Mouse (Mus musculus) layer of hippocampus, adult 18-20 months (tissue): ENCODE measurements around the gene Ly6g6f. TPM values are rescaled to one million over a fixed set of nuclear protein-coding genes. Genes with fewer than 3 reads are reported as not detected.

Experiments
- DNase-seq, 2 experiments: peaks; one replicate each; pipeline ENCODE4 v3.0.0; 2022; ENCODE audit warnings: low spot score in 2 of 2
- total RNA-seq, 2 experiments: library from RNA; stranded (reverse); gene quantifications; 2 replicates each; pipeline ENCODE4 v1.2.3; 2021

Ly6g6f gene
- total RNA-seq, 2 experiments from 2014 or later: 0.57 to 0.58 TPM

DNA sequence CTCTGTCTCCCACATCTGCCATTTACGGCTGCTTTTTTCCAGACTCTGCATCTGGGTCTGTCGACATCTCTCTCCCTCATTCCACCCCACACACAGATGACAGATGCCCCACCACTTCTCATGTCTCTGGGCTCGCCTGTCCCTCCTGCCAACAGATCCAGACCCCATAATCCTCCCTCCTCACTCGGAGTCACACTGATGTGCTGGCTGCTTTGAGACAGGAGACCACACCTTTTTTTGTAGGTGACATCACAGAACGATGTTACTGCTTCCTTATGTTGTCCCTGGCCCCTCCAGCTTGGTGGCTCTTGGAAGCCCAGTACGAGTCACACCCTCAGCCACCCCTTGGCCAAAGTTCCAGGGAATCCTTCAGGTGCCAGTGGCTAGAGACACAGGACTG, 5.2 kb downstream of the Ly6g6f start:
- DNase-seq: no peak

DNA sequence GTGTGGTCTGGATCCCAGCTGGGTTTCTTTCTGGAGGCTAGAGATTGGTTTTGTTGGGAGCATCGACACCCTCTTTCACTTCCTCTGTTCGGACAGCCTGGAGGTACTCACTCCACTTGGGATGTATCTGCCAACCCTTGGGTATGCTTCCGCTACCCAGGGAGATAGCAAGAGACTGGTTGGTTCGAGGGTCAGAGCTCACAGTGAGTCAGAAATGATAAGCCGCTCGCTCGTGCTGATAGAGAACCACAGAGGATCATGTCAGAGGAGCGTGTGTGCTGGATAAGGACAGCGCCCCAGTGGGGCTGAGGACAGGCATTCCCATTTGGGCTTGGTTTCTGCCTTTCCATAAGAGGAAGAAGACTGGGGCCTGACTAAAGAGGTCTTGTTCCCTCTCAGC, 5.6 kb downstream of the Ly6g6f start:
- DNase-seq: no peak

DNA sequence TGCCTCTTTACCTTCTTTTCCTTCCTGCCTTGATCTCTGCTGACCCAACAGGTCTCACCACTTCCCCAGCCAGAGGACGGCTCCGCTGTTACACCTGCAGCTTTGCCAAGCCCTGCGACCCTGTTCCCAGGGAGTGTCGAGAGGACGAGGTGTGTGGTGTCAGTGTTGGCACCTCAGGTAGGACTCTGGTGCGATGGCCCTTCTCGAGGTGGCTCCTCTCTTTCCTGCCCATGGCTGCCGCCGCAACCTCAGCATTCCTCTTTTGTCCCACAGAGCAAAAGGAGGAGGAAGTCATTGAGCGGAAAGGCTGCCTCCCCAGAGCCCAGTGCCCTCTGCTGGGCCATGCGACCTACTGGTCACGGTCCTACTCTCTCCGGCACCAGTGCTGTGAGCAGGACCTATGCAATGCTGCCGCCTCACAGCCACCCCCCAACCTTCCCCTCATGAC, 7.6 kb downstream of the Ly6g6f start, which contains the start of gene Ly6g6d:
Gene Ly6g6d (minus strand): TSS at position 280 of the 448 bp plus-strand sequence.
- DNase-seq: no peak

DNA sequence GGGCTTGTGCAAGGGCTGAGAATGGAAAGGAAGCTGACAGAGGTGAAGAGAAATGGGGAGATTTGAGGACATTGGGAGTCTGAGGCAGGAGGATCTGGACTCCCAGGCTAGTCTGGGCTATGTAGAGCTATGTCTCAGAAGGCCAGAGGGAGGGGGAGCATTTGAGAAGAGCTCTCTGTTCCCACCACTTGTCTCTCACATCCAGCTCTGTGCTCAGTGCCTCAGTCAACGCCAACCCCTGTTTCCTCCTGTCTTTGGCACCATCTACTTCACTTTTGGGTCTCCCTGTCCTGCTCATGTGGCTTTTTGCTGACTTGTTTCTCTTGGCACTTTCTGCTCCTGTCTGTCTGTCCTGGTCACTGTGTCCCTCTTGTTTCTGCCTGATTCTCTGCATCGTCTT, 8.1 kb downstream of the Ly6g6f start:
- DNase-seq: no peak

DNA sequence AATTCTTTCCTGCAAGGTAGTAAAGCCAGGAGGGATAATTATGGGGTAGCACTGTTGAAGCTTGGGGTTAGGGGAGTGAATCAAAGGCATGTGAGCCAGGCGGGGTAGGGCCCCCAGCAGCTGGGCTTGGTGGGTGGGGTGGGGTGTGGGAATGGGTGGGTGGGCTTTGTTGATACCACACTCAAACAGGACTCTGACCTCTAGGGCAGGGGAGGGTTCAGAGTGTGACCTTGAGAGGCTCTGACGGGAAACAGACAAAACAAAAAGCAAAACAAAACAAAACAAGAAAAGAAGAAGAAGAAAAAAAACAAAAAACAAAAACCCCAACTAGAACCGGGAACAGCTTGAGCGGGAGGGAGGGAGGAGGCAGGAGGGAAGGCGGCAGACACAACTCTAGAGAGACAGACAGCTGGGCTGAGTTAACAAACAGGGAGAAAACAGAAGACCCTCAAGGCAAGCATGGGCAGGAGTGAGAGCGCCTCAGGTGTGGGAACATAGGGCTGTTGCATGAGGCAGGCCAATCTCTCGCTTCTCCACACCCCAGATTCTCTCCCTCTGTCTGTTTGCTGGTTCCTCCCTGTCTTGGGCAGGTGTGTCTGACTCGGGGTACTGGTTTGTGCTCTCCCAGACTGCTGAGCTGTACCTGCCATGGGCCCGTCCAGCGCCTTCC, 8.8 kb downstream of the Ly6g6f start, which contains the start of gene Ly6g6e:
Gene Ly6g6e (plus strand): TSS at position 396 of the 670 bp plus-strand sequence.
- no peak for DNase-seq

DNA sequence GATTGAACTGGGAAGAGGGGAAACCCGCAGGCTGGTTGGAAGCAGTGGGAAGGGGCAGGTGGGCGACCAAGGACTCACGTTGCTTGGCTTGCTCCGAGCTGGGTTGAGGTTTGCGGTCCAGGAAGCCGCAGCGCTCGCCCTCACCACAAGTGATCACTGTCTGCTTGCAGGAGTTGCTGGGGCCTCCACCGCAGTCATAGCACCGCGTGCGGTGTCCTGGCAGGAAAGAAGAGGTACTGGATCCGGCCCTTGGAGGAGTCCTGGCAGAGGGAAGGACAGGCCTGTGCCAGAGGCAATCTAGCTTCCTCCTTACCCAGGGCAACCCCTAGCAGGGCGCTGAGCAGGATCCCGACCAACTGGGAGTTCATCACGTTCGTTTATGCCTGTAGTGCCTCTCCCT, 11.3 kb downstream of the Ly6g6f start:
- no peak for DNase-seq

DNA sequence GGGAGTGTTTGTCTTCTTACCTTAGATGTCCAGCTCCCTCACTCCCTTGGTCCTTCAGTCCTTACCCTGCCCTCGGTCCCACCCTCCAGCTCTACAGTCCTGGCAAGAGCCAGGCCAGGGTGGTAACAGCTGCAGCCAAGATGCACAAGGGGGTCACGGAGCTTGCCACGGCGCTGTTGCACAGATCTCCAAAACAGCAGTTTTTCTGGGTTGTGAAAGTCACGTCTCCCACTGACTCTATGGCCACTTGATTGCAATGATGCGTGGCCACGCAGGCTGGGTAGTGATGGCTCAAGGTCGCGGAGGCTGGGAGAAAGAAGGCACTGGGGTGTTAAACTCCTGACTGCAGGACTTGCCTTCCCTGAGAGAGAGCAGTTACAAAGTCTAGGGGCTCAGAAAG, 14.0 kb downstream of the Ly6g6f start:
- no peak for DNase-seq

DNA sequence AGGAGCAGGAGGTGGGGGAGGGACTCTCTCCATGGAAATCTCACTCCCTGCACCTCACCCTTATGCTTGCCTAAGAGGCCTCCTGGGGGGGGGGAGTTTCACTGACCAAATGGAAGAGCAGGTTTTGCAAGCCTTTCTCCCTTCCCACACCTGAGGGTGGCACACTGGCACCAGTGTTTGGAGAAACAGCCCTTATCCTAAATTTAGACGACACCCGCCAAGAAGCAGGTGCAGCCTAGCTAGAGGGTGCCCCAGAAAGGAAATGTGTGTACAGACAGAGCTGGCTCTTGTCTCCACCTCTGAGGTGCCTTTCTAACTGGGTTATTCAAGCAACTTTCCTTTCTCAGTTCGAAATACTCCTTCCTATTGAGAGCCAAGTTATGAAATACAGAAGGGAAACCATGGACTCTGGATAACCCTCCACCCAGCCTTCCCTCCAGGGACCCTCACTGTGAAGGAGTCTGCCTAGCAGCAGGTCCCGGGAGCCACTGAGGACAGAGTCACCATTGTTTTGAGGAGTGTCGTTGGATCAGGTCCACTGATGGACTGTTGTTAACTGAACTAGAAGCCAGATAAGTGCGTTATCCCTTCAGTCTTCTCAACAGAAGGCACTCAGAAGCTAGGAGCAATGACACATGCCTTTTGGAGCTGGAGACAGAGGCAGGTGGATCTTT, 14.7 kb downstream of the Ly6g6f start:
- DNase-seq: no peak

DNA sequence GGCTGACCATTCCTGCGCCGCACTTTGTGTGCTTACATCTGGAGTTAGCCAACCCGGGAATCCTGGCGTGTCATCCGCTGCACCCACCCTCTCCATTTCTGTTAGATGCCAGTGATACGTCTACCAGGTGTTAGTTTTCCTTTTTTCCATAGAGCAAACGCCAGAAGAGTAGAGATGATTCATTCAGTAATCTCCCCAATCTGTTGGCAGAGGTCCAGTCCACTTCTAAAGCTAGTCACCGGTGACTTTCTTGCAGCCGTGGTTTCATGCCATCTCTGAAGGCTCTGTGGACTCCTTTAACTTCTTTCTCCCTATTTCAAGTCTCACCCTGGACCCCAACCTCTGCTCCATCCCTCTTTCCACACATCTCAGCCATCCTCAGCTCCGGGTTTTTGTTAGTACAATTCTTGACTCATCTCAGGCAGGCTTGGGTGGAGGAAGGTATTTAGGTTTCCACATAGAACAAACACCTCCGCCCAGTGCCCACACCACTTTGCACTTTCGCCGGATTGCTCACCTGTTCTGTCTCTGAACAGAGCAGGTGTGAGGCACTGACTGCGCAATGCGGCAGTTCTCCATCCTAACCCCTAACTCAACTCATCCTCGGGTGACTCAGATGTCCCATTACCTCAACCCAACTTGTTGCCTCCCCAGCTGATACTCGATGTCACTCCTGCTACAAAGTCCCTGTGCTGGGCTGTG, 17.0 kb downstream of the Ly6g6f start:
- no peak for DNase-seq

DNA sequence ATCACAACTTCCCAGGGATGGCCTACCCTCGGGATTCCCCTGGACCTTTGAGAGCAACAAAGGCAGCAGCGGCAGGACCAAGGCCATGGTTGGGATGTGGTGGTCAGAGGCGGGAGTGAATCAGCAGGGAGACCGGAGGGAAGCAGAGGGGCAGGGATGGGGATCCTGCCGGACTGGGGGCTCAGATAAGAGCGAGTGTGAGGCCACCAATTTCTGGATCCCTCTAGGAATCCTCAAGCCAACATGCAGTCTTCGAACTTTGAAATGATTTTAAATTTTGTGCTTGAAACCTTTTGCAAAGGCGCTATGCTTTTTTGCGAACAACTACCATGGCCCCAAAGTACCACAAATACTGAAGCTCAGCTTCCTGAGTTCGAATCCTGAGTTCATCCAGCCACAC, 19.3 kb downstream of the Ly6g6f start, which contains the start of gene Mpig6b:
Gene Mpig6b (minus strand): TSS at position 101 of the 400 bp plus-strand sequence.
- DNase-seq: no peak

DNA sequence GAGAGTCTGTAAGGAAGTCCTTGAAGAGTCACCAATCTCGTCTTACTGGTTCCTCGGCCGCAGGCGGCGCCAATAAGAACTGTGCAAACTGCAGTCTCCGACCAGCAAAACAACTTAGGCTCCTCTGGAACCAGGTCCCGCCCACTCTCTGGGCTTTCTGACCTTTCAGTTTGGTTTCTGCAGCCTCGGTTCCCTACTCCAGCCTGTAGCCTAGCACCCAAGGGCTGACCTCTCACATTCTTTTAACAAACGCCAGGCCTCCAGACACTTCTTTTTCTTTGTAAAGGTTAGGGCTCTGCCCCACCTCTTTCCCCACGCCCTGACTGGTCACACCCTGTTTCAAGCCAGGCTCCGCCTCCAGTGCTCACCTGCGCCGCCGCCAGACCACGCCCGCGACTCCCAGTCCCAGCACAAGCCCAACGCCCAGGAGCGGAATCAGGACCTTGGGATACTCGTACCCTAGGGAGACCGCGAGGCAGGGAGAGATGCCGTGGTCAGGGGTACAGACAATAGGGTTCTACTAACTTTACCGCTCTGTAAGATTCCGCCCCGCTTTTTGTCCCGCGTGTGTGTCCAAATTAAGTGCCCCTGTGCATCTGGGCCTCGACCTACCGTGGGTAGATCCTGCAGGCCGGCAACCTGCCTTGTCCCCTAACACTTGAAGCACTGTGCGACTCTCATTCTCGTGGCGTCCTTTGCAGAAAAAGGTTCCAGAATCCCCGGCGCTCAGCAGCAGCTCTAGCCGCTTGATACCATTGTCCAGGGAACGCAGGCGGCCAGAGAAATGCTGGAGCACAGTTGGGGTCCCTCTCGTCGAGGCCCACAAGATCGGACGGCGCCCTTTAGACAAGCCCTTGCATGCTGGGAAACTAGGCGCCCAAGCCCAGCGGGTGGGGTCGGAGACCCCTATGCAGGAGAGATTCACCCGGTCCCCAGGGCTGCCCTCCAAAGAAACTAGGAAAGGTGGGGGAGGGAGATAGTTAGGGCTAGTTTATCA, 20.2 kb downstream of the Ly6g6f start, which contains the start of gene Ly6g6c:
Gene Ly6g6c (plus strand): TSS at position 438 of the 997 bp plus-strand sequence.
- DNase-seq: no peak

DNA sequence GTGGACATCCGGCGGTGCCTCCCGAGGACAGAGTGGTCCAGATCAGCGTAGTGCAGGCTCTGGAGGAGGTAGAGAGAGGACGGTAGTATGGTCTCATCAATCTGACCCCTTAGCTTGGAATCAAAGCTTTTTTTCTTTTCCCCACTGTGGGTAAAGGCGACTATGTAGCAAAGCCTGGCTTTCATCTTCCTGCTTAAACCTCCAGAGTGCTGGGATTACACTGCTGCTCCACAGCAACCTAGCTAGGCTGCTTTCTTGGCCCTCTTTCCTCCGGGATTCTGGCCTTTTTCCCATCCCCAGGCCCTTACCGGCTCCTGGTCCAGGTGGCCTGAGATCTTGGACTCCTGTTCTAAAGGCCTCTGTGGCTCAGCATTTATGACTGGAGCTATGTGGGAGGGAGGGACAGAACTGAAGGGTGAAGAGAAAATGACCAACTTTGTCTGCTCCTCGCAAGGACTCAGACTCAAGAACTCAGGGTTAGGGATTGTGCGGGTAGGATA, 21.0 kb downstream of the Ly6g6f start:
- DNase-seq: no peak

DNA sequence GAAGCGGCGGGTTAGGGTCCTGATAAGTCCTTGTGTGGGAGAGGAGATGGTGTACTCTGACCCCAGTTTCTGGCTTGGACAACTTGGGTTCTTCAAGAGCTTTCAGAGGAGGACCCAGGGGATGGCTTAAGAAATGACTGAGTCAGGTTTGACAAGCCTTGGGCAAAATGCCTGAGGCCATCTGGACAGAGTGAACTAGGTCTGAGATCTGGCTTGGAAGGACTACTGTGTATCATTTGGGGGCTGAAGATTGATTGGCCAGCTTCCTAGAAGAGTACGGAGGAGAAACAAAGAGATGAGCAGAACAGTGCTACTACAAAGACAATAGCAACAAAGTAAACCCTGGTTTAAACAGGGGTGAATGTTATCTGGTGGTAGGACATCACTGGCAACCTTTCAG, 21.9 kb downstream of the Ly6g6f start:
- no peak for DNase-seq

DNA sequence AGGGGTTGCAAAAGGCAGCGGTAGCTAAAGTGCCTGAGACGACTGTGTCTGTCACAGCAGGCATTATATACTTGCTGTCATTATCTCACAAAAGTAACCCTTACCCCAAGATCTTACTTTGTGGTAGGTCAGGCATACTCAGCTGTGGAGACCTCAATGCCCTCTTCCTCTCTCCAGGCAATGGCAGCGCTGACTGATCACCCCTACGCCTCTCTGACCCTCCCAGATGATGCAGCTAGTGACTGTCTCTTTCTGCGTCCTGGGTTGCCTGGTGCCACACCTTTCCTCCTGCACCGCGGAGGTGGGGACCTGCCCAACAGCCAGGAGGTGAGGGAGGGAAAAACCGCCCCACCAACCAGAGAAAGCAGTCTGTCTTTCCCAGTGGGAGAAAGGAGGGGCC, 24.1 kb downstream of the Ly6g6f start:
- no peak for DNase-seq

DNA sequence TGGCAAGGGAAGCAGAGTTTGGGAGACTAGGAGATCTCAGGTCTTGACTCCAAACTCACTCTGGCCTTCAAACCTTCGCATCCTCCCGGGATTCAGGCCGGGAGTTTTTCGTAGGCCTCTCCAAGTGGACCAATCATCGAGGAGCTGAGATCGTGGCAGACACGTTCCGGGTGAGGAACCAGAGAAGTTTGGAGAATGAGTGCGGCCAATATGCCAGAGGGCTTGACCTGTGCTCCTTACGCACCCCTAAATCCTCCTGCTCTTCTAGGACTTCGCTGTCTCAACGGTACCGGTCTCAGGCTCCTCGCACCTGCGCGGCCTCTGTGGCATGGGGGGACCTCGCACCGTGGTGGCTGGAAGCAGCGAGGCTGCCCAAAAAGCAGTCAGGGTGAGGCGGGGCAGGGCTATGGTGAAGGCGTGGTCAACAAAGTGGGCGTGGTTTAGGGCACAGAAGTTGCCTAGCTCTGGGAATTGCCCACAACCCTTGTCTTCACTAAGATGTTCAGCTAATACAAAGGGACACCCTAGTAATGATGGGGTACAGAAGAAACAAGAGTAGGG, 24.6 kb downstream of the Ly6g6f start:
- no peak for DNase-seq

DNA sequence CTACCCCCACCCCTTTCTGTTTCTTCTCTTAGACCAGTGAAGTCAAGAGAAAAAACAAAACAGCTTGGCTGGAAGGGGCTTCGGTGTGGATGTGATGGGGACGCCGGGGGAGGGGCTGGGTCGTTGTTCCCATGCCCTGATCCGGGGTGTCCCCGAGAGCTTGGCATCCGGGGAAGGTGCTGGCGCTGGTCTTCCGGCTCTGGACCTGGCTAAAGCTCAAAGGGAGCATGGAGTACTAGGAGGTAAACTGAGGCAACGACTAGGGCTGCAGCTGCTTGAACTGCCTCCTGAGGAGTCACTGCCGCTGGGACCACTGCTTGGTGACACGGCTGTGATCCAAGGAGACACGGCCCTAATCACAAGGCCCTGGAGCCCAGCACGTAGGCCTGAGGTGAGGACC, 25.3 kb downstream of the Ly6g6f start:
- no peak for DNase-seq

DNA sequence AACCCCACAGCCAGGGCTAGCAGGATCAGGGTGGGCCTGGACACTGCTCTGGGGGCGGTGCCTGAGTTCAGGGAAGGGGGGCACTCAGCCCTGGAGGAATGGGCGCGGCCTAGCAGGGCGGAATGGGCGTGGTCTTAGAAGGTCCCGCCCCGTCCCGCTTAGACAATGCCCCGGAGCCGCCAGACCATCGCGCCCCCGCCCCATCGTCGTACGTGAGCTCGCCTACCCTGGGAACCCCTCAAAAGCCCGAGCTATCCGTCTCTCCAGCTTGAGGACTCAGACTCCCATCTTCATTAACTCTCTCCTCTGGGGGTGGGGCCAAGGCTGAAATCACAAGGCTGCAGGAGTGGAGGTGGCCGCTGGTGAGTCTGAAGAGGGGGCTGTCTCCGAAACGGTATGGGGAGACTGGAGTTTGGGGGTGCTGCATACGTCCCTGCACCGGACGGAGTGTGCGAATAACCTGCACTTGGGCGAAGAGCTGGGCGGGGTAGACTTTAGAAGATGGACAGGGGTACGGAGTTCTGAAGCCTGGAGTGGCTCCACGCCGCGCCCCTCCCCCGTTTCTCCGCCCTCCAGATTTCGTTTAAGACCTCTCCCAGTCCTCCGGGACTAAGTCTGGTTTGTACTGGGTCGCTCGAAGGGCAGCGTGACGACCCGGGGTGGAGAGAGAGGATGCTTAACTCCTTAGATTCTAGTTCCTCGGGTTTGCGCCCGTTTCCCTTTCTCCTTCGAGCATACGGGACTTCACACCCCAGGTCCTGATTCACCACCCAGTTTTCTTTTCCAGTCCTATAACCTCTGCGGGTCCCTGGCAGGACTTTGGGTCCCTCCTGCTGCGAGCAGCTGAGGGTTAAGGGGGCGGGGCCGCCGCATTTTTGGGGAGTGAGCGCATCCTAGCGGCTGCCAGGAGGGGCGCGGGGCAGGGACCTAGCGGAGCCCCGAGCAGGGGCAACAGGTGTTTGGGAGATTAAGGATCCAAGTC, 26.2 kb downstream of the Ly6g6f start, which contains the start of gene Ddah2:
Gene Ddah2 (plus strand): TSS at position 125 of the 982 bp plus-strand sequence.
- peak; percentile 39 to 66 for DNase-seq

DNA sequence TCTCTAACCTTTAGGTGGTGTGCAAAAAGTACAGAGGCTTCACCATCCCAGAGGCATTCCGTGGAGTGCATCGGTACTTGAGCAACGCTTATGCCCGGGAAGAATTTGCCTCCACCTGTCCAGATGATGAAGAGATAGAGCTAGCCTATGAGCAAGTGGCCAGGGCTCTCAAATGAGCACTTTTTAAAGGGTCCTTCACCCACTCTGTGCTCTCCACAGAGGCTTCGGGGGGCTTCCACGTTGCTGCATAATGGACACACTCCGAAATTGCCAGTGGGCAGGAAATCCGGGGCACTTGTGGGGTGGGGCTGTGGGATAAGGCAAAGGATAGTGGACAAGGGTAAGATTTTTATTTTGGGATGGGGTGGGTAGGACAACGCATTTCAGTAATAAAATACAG, 27.1 kb downstream of the Ly6g6f start:
- DNase-seq: no peak

DNA sequence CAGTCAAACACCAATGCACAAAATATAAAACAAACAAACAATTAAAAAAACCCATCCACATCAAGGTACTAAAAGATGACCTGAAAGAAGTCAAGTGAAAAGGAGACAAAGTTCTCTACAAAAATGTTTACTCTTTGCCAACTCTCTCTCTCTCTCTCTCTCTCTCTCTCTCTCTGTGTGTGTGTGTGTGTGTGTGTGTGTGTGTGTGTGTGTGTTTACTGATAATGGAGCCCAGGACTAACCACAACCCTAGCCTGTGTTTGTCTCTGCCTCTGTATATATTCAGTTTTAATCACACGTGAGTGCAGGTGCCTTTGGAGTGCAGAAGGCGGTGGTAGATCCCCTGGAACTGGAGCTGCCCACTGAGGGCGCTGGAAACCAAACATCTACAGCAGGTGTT, 28.3 kb downstream of the Ly6g6f start:
- DNase-seq: no peak
